Mouse (Mus musculus): ENCODE data around the gene Cntnap2.

DNA sequence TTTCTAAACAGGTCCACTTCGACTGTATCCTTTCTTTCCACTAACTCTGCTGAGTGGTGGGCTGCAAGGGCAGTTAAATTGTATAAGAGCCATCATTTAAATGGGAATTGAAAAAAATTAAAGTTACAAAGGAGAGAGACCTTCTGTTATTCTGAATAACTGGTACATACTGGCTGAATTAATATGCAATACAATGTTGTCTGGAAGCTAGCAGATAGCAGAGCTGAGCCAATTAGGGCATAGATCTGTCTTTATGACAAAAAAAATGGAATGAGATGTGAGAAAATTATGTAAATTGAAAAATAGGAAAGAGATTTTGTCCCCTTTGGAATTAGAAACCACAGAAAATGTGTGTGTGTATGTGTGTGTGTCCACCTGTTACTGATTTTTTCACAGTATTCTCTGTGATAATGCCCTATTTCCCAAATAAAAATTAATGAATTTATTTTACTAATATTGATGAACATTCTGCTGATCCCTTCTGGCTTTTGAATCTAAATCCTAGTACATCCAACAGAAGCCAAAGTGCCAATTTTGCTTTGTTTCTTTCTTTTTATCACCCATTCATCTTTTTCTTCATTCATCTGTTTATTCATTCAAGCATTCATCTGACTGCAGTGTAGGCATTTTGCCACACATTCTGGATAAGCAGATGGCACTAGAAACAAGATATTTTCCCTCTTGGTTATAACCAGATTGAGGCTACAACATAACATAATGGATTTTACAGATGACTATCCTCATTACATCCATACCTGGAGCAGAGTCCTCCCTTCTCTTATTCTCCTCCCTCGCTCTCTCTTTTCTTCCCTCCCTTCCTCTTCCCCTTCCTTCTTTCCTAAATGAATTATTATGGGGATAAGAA is 1339.8 kb downstream of the Cntnap2 start:
- TF ChIP-seq CTCF (IDR thresholded peaks at IDR 0.05; ENCODE audit: low read depth) (no peak), EP300 (IDR thresholded peaks at IDR 0.05; ENCODE audit: low read depth) (no peak)

Data from liver, postnatal 0 days (tissue).